Mouse (Mus musculus) cerebellum, postnatal 4 days (tissue): ENCODE measurements around the gene Rhox1.
"Not testable (repeated sequence)": the region's sequence is repeated elsewhere in the genome, so short reads cannot be mapped to it uniquely, and the experiment has no call there.

Experiments used
- DNase-seq, 2 experiments: peaks; one replicate each; pipeline ENCODE4 v3.0.0; 2022; ENCODE audit warnings: low spot score in 2 of 2, mixed read lengths in 1 of 2

Rhox1 gene

DNA sequence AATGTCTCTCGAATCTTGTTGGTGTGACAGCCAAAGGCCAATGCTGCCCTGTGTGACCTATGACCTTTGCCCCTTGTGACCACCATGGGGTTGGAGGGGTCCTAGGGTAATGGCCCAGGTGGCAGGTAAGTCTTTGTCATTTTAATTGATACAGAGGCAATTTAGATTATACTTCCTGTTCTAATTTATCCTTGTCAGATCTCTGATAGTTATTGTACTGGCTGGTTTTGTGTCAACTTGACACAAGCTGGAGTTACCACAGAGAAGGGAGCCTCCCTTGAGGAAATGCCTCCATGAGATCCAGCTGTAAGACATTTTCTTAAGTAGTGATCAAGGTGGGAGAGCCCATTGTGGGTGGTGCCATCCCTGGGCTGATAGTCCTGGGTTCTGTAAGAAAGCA lies at the start of gene Rhox1:
Gene Rhox1 (minus strand): TSS at position 101 of the 400 bp plus-strand sequence.
- DNase-seq: not testable (repeated sequence)

DNA sequence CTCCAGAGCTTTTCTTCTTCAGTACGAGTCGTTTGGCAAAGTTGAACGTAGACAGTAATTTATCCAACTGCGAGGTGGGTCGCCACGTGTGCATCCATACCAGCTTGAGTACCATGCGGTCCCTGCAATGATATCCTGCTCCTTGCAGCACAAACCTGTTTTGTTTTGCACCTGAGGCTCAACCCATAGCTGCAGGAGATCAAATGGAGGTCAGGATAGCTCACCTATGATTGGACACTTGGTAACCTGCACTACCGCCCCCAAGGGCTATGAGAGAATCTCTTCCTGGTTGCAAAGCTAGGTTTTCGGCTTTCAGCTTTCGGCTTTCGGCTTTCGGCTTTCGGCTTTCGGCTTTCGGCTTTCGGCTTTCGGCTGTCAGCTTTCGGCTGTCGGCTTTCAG lies 43.0 kb upstream of the Rhox1 start, which contains the start of gene Rhox4a:
Gene Rhox4a (plus strand): TSS at position 301 of the 400 bp plus-strand sequence.
- DNase-seq: not testable (repeated sequence)

DNA sequence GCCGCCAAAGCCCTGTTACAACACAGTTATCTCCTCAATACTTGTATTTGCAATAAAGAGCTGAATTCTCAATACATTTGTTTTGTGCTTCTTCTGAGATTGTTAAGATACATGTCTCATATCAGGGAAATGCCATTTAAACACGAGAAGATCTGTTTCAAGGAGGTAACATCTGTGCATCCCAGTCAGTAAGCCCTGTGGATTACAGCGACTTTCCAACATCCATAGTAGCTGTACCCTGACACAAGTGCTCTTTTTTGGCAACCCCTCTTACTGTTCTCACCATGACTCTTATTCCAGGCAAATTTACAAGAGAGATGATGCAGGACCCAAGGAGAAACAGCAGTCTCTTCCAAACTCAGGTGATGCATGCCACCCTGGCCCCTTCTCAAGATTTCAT lies 27.6 kb upstream of the Rhox1 start, which contains the start of gene Rhox3a:
Gene Rhox3a (plus strand): TSS at position 301 of the 400 bp plus-strand sequence.
- DNase-seq: not testable (repeated sequence)

DNA sequence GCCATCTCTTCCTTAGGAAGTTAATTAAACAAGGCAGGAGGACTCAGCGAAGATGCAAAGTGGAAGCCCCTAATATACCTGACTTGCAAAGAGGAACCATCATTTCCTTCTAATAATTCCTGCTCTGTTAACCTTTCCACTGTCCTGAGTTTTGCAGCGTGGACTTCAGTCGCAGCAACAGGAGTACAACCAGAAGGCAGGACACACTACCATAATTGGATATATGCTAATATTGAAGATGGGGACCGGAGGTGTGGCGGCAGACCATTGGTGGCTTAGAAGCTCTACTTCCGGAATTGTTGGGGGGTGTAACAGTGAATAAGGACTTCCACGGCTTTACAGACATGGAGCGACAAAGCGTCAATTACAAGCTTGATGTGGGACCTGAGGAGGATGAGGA lies 22.6 kb upstream of the Rhox1 start, which contains the start of gene Rhox2a:
Gene Rhox2a (plus strand): TSS at position 301 of the 400 bp plus-strand sequence.
- not testable (repeated sequence) for DNase-seq

DNA sequence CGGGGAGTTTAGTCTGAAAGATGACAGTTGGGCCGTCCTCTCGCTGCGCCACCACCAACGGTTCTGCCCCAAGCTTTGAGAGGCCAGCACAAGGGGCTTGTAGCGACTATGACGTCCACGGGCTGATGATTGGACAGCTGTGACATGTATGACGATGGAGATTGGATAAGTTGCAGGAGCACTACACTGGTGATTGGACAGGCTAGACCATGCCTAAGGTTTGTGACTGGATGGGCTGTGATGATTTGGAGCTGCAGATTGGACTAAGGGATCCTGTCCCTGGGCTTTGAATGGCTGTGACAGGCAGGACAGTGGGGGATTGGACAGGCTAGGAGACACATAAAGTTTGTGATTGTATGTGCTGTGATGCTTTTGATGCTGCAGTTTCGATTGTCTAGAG lies 11.1 kb downstream of the Rhox1 start, which contains the start of gene Gm9:
Gene Gm9 (minus strand): TSS at position 101 of the 400 bp plus-strand sequence.
- DNase-seq: no peak

DNA sequence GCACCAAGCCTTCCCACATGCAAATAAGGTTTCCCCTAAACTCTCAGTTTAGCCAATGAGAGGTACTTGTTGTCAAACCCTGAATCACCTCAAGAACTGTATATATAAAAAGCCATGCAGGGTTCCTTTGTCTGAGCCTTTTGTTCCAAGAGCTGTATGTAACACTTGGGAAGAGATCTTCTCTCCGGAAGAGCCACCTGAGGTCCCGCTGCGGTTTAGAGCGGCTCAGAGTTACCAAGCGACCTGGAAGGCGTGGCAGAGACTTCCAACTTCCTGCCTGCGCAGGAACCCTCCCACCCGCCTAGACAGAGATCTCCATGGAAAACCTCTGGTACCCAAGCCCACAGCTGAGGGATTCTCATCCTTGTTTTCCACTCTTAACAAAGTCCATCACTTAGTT lies 23.4 kb downstream of the Rhox1 start:
- DNase-seq: no peak

DNA sequence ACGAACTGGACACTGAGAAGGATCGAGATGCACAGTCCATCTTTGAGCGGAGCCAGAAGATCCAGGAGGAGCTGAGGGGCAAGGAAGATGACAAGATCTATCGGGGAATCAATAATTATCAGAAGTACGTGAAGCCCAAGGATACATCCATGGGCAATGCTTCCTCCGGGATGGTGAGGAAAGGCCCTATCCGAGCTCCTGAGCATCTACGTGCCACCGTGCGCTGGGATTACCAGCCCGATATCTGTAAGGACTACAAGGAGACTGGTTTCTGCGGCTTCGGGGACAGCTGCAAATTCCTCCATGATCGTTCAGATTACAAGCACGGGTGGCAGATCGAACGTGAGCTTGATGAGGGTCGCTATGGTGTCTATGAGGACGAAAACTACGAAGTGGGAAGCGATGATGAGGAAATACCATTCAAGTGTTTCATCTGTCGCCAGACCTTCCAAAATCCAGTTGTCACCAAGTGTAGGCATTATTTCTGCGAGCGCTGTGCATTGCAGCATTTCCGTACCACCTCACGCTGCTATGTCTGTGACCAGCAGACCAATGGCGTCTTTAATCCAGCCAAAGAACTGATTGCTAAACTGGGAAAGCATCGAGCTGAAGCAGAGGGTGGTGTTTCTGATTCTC lies 30.2 kb downstream of the Rhox1 start:
- DNase-seq: peak in 1 of 2 experiments; percentile 5

DNA sequence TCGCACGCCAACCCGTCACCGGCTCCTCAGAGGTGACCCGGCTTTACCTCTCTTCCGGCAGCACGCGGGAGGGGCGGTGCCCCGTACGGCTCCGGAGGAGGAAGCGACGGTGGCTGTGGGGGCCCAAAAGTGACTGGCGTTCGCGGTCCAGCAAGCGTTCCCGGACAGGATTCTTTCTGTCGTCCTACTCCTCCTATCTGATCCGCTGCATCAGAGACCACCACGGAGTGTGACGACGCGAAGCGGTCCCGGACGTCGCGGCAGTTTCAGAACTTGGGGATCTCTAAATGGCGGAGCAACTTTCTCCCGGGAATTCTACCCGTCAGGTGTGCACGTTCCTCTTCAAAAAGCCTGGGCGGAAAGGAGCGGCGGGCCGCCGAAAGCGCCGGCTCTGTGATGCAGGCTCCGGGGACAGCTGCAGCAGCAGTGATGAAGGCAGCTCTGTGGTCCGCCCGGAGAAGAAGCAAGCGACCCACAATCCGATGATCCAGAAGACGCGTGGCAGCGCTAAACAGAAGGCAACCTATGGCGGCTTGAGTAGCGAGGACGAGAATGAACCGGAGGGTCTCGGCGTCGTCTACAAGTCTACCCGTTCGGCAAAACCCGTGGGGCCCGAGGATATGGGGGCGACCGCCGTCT lies 30.8 kb downstream of the Rhox1 start, which contains the start of the genes Ndufa1 and Rnf113a1:
Gene Ndufa1 (minus strand): TSS at position 59 of the 639 bp plus-strand sequence.
Gene Rnf113a1 (plus strand): TSS at position 141 of the 639 bp plus-strand sequence.
- DNase-seq: peak; percentile 70 to 76

DNA sequence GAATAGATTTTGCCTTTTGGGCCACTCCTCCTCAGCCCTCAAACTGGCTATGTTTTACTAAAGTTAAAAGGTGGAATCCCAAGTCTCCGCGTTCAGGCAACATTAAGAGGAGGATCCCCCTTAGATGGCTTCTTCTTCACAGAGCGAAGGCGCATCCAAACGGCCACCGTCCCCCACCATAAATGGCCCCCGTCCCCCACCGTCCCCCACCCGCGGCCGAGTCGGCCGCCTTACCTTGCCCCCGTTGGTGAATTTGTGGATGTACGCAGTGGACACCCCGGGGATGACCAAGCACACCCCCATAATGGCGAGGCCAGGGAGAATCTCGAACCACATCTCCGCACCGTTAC lies 31.3 kb downstream of the Rhox1 start:
- DNase-seq: no peak

DNA sequence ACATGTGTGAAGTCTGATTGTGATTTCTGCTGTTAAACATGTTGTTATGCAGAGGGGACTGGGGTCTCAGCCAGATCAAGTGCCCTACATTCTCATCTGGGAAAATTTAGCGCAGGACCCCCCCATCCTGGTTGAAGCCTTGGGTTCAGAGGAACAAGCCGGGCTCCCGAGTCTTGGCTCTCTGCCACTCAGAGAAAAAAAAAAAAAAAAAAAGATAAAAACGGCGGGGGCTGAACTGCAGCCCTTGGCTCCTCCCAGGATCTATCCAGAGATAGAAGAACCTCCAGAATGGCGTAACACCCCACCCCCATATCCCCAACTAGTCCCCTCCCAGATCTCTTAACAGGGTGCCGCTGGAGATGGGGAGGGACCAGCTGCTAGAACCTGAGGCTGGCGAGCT lies 37.7 kb downstream of the Rhox1 start:
- DNase-seq: not testable (repeated sequence)

DNA sequence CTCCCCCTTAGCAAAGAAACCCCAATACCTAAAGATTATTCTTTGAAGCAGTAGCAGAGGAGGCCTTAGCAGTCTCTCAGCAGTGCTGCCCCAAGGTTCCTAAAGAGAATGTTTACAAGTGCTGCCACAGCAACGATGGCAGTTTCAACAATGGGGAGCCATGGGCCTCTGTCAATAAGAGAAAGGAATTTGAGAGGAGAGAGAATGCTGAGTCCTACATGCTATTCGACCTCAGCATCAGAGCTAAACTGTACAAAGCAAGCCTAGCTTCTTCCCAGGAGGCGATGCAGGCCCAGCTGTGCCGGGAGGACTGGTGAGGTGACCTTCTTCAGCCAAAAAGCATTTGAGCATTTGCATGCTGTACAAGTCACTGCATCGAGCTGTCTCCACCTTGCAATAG lies 53.3 kb downstream of the Rhox1 start, which contains the start of gene Akap14:
Gene Akap14 (minus strand): TSS at position 101 of the 400 bp plus-strand sequence.
- no peak for DNase-seq

DNA sequence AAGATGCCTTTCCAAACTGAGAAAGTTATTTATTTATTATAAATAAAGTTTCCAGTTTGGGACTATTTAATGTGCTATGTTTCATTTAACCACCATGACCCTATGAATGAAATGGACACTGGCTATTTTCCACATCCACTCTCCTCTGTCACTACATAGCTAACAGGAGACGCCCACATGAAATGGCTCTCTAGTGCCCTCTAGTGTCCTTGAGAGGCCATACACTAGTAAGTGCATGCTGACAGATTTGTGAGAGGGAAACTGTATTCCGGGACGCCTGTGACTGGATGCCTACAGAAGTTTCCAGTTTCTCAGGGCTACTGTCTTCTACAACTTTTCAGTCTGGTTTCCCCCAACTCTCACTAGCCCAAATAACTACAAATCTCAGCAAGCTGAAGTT lies 55.0 kb downstream of the Rhox1 start:
- DNase-seq: no peak
